Mouse (Mus musculus) ES-E14 (cell line): ENCODE results near the gene Fndc7.

Source experiments
- CHD2 ChIP-seq: IDR thresholded peaks from 2 replicates; pipeline ENCODE4 v1.6.1; 2014; ENCODE audit warnings: mild to moderate bottlenecking, low read depth, low read length, inconsistent platforms
- HCFC1 ChIP-seq: IDR thresholded peaks from 2 replicates; pipeline ENCODE4 v1.6.1; 2012; ENCODE audit warnings: low read length, inconsistent platforms, borderline replicate concordance; ENCODE audit not compliant: insufficient read depth
- ZNF384 ChIP-seq: IDR thresholded peaks from 2 replicates; pipeline ENCODE4 v1.6.1; 2012; ENCODE audit warnings: low read depth, low read length, inconsistent platforms

DNA sequence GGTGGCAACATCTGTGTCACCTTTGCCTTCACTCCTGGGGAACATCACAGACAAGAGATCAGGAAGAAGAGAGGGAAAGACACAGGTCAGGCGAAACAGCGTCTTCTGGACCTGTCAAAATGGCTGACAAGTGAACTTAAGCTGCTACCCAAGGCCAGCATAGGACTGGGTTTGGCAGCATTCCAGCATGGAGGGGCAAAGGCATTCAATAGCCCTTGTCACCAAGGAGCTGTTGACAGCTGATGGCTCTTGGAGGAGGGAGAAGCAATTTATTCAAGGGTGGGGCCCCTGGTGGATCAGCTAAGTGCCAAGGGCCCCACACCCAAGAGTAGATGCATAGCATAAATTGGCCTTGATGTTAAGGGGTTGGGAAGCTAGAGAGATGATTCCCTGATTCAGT, 10.7 kb downstream of the Fndc7 start:
- TF ChIP-seq CHD2 (no peak), ZNF384 (no peak), HCFC1 (no peak)
